Mouse (Mus musculus): ENCODE data around the gene Serinc5.

DNA sequence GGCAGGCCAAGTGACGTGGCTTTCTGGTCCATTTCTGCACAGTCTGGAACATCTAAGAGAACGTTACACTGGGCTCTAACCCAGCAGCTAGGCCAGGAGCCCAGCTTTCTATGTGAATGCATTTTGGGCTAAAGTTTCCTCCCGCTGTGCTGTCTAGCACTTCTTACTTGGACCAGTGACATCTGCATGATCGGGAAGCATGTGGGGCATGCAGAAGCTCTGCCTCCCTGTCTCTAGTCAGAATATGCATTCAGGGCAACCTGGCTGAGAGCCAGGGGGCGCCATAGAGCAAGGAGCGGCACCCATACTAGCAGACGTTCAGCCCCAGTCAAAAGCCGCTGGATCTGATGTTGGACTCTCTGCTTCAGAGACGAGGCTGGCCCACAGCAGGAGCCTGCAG lies 122.4 kb downstream of the Serinc5 start:
- TF ChIP-seq CTCF (IDR thresholded peaks at IDR 0.05; ENCODE audit: borderline replicate concordance, insufficient read depth, low read length) (peak; percentile 41; the same call in 1 of the 2 replicates), POLR2A (IDR thresholded peaks at IDR 0.05; ENCODE audit: low read depth, low read length) (no peak)
